Mouse (Mus musculus) stomach, embryonic 15.5 days (tissue): ENCODE measurements at regions not wholly inside any gene's neighbourhood (a gene's known extent, or its start where the extent isn't known, plus 50 kb on each side); places are given as distances from the start of the nearest gene placed in this dataset.

Source experiments
- ATAC-seq: fragments of 200-750 bp; cut with Nextera tagmentation; 2 replicates; pipeline ENCODE4 v1.8.0; 2017; ENCODE audit warnings: low read depth, moderate number of reproducible peaks, moderate TSS enrichment; ENCODE audit not compliant: insufficient read depth, low FRiP score
- H3K27ac ChIP-seq: fragments of 300-500 bp; sonication (generic); 2 replicates; pipeline ENCODE4 v1.5.1; 2015; ENCODE audit warnings: mild to moderate bottlenecking, inconsistent platforms
- H3K27me3 ChIP-seq: fragments of 300-500 bp; sonication (generic); replicated peaks from 2 replicates; pipeline ENCODE4 v1.6.1; 2015; ENCODE audit warnings: inconsistent platforms
- H3K36me3 ChIP-seq: fragments of 300-500 bp; sonication (generic); 2 replicates; pipeline ENCODE4 v1.6.1; 2015; ENCODE audit warnings: inconsistent platforms
- H3K4me1 ChIP-seq: fragments of 300-500 bp; sonication (generic); 2 replicates; pipeline ENCODE4 v1.6.1; 2015; ENCODE audit warnings: inconsistent platforms
- H3K4me2 ChIP-seq: fragments of 300-500 bp; sonication (generic); 2 replicates; pipeline ENCODE4 v1.6.1; 2015; ENCODE audit warnings: mild to moderate bottlenecking, inconsistent platforms
- H3K4me3 ChIP-seq: fragments of 300-500 bp; sonication (generic); replicated peaks from 2 replicates; pipeline ENCODE4 v1.5.1; 2015; ENCODE audit warnings: inconsistent platforms
- H3K9ac ChIP-seq: fragments of 300-500 bp; sonication (generic); 2 replicates; pipeline ENCODE4 v1.6.1; 2015; ENCODE audit warnings: inconsistent platforms
- H3K9me3 ChIP-seq: fragments of 300-500 bp; sonication (generic); 2 replicates; pipeline ENCODE4 v1.6.1; 2016; ENCODE audit warnings: inconsistent platforms
- WGBS: fragments of 180-500 bp; shearing (Covaris S2); methylation state at CpG from one replicate; pipeline ENCODE4 v1.1.7; 2015; 5-methylcytosine and 5-hydroxymethylcytosine counted together

DNA sequence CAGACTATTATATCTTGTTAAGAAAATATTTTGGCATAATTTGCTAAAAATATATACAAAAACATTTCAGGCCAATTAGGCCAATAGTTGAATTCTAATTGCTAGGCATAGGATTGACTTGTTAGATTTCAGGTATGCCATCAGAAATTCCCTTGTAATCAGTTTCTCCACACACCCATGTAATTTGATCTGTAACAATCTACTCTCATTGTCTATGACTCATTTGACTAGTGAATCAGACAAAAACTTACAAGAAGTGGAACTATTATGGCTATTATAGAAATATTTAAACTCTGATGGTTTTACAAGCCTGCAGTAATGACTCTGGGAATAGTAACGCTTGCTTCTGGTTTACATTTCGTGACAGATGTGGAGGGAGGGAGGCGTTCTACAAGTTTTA, 338.9 kb upstream of the Ptbp2 start:
- no peak overlapping the region for H3K9ac ChIP-seq
- no peaks in the 10 kb centered on the region for H3K4me1 ChIP-seq
- H3K9me3 ChIP-seq, result no peaks in the 10 kb centered on the region
- H3K4me3 ChIP-seq, result no peak overlapping the region
- no peaks in the 10 kb centered on the region for H3K27me3 ChIP-seq
- H3K36me3 ChIP-seq, result no peaks in the 10 kb centered on the region
- no peak overlapping the region for H3K4me2 ChIP-seq
- H3K27ac ChIP-seq, result no peak overlapping the region
- WGBS, result 60% methylated on average over 3 of the region's 3 CpGs
- ATAC-seq, result no peak

DNA sequence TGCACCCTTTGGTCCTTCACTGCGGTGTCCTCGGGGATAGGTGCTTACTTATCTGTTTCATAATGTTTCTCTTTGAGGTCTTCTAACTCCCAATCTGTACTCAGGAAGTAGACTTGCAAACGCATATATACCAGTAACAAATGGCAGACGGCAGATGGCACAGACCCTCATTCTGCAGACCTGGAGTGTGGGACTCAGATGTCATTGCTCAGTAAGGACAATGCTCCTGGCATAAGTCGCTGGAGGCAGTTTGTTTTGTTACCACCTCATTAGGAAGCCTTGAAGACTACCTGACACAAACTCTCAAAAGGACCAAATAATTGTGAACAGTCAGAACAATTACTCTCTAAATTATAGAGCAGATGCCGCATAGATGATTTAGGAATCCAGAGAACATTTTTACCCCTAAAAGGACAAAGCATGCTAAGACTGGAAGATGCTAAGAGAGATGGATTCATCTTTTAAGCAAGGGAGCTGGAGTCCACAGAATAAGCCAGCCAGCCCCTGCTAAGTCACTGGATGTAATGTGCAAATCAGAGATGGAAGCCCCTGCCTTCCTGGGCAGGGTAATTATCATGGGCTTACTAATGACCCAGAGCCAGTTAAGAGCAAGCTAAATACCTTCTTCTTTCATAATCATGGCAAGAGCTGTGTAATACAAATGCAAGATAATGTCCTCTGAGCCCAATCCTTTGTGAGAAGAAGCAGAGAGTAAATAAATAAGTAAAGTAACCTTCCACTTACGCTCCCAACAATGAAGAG, 299.1 kb upstream of the Ptbp2 start:
- H3K4me1 ChIP-seq, result no peaks in the 10 kb centered on the region
- no peak overlapping the region for H3K27ac ChIP-seq
- WGBS, result 77% methylated on average over 7 of the region's 7 CpGs
- H3K4me2 ChIP-seq, result no peak overlapping the region
- H3K4me3 ChIP-seq, result no peak overlapping the region
- no peaks in the 10 kb centered on the region for H3K9me3 ChIP-seq
- no peaks in the 10 kb centered on the region for H3K36me3 ChIP-seq
- no peak overlapping the region for H3K9ac ChIP-seq
- no peak for ATAC-seq
- no peaks in the 10 kb centered on the region for H3K27me3 ChIP-seq

DNA sequence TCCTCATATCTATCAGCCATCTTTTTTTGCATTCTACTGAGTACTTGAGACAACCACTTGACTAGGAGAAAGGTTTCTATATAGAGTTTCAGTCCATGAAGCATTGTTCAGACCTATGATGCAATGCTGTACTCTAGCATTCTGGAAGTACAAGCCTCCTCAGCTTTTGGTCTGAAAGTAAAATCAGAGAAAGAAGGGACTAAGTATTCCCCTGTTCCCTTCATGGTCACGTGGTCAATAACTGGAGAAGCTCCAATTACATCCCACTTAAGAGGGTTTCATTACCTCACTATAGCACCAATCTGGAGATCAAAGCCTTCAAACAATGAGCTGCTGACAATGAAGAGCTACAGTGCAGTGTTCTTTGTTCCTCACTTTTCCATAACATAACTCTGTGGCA, 289.3 kb upstream of the Ptbp2 start:
- 50% methylated on average over 1 of the region's 1 CpGs for WGBS
- H3K4me1 ChIP-seq, result no peaks in the 10 kb centered on the region
- H3K9ac ChIP-seq, result no peak overlapping the region
- ATAC-seq, result no peak
- no peak overlapping the region for H3K4me2 ChIP-seq
- H3K9me3 ChIP-seq, result no peaks in the 10 kb centered on the region
- H3K36me3 ChIP-seq, result no peaks in the 10 kb centered on the region
- H3K4me3 ChIP-seq, result no peak overlapping the region
- H3K27me3 ChIP-seq, result no peaks in the 10 kb centered on the region
- no peak overlapping the region for H3K27ac ChIP-seq

DNA sequence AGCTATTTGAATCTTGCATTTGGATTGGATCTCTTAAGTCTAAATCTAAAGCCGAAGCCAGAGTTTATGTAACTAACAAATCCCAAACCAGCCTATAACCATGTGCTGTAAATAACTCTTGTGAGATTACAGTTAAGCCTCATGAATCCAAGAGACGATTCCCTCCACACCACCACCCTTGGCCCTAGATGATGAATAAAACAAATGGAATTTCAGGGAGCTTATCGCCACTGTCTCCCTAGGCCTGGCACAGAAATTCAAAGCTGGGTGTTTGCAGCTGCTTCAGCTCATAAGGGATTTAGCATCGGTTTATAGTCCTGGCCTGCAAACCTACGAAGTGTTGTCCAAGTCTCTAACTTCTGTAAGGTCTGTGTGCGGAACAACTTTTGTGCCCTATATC, 281.4 kb upstream of the Ptbp2 start:
- Histone ChIP-seq H3K9me3 (no peaks in the 10 kb centered on the region), H3K4me1 (no peaks in the 10 kb centered on the region), H3K27me3 (no peaks in the 10 kb centered on the region), H3K4me3 (no peak overlapping the region), H3K36me3 (no peaks in the 10 kb centered on the region), H3K9ac (no peak overlapping the region), H3K4me2 (no peak overlapping the region), H3K27ac (no peak overlapping the region)
- no peak; the same call in 1 of the 2 replicates for ATAC-seq
- 69% methylated on average over 6 of the region's 6 CpGs for WGBS

DNA sequence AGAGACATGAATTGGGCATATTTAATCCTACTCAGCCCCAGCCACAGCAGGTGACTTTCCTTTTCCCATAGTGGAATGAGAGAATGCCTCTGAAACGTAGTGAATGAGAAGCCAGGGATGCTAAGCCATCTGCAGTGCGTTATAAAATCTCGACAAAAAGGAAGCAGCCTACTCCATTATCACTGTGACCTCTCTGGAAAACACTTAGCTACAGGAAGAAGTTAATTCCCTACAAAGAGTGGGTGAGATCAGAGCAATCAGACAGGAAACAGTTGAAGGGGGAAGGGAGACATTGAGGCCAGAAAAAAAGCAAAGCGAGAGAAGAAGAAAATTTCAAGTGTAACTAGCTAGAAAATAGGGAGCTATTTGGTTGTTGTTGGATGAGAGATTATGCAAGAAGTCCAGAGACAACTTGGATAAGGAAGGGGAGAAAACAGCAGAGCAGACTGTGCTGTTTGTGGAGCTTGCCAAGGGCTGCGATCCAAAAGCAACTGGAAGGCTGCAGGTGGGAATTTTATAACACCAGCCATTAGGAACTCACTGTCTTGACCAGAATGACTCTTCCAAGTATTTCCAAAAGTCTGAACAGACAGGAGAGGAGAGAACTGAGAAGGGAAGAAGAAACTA, 280.7 kb upstream of the Ptbp2 start:
- no peaks in the 10 kb centered on the region for H3K36me3 ChIP-seq
- WGBS, result 42% methylated on average over 5 of the region's 5 CpGs
- no peak for ATAC-seq
- no peak overlapping the region for H3K4me2 ChIP-seq
- H3K9me3 ChIP-seq, result no peaks in the 10 kb centered on the region
- H3K27ac ChIP-seq, result no peak overlapping the region
- no peak overlapping the region for H3K4me3 ChIP-seq
- no peak overlapping the region for H3K9ac ChIP-seq
- H3K4me1 ChIP-seq, result no peaks in the 10 kb centered on the region
- no peaks in the 10 kb centered on the region for H3K27me3 ChIP-seq

DNA sequence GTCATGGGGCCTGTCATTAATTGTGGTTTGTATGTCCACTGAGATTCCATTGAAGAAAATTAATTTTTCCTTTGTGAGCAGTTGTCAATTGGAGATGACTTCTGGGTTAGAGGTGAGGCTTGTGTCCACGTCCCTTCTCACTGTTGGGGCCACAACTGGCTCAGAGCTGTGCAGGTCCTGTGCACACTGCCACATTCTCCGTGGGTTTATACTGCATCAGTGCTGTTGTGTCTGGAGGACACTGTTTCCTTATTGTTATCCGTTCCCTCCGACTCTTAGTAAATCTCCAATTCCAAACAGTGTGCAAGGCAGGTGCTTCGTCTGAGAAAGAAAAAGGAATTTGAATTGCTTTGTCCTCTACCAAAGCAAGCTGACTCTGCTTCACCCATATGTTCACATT, 278.0 kb upstream of the Ptbp2 start:
- H3K4me1 ChIP-seq, result no peaks in the 10 kb centered on the region
- H3K9me3 ChIP-seq, result no peaks in the 10 kb centered on the region
- no peaks in the 10 kb centered on the region for H3K36me3 ChIP-seq
- no peak overlapping the region for H3K4me2 ChIP-seq
- H3K9ac ChIP-seq, result no peak overlapping the region
- no peaks in the 10 kb centered on the region for H3K27me3 ChIP-seq
- no peak overlapping the region for H3K4me3 ChIP-seq
- no peak for ATAC-seq
- 74% methylated on average over 5 of the region's 5 CpGs for WGBS
- H3K27ac ChIP-seq, result no peak overlapping the region

DNA sequence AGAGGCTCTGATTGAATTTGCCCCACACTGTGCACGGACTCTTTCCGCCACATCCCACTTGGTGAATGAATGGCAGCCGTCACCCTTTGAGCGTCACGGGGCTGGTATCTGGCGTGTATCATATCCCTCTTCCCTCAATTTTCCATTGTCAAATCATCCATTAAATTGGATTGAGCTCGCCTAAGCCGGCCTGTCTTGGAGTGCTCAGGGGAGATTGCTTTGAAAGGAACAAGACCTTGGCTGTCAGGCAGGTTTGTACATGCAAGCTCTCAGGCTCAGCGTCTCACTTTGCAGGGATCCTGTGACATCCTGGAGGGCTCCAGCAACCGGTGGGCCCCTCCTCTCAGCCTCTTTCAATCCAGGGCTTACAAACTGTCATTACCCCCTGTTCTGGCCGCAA, 275.7 kb upstream of the Ptbp2 start:
- WGBS, result 40% methylated on average over 11 of the region's 11 CpGs
- ATAC-seq, result no peak
- H3K4me1 ChIP-seq, result no peaks in the 10 kb centered on the region
- no peaks in the 10 kb centered on the region for H3K9me3 ChIP-seq
- H3K4me2 ChIP-seq, result no peak overlapping the region
- no peak overlapping the region for H3K27ac ChIP-seq
- no peak overlapping the region for H3K9ac ChIP-seq
- H3K4me3 ChIP-seq, result no peak overlapping the region
- H3K27me3 ChIP-seq, result no peaks in the 10 kb centered on the region
- no peaks in the 10 kb centered on the region for H3K36me3 ChIP-seq

DNA sequence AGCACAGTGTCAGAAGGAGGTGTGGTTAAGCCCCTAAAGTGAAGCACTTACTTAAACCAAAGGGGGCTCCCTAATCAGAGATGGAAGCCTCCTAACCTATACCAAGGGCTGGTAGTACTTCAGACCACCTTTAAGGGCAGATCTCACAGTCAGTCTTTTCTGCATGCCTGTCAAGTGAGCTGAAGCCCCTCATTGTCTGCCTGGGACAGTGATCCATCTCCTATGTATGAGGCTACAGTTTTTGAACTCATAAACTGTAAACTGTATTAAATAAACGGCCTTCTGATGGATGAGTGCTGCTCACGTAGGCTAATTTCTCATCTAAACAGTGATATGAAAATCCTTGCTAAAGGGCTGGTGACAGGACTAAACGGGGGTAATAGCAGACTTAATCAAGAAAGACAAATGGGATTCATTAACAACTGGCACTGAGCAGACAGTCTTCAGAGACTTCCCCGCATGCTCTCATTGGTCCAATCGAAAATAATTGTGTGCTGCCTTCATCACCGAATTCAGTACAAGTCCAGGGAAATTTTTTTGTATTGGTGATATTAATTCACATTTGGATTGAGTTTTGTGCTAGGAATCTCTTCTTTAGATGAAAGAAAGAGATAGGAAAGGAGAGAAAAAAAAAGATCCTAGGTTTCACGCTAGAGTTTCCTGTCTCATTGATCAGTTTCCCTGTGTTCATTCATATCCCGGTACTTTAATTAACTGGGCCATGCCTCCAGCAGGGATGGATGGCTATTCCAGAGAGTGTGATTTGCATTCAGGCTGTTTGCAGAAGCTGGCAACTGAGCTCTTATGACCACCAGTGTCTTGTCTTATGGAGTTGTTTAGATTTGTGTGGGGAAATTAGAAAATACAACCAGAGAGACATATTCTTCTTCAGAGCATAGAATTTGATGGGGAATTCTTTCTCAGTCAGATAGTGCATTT, 271.2 kb upstream of the Ptbp2 start:
- Histone ChIP-seq H3K9ac (no peak overlapping the region), H3K27me3 (no peaks in the 10 kb centered on the region), H3K4me3 (no peak overlapping the region), H3K27ac (no peak overlapping the region), H3K4me2 (no peak overlapping the region), H3K9me3 (no peaks in the 10 kb centered on the region), H3K4me1 (no peaks in the 10 kb centered on the region), H3K36me3 (no peaks in the 10 kb centered on the region)
- 63% methylated on average over 8 of the region's 8 CpGs for WGBS
- ATAC-seq, result no peak

DNA sequence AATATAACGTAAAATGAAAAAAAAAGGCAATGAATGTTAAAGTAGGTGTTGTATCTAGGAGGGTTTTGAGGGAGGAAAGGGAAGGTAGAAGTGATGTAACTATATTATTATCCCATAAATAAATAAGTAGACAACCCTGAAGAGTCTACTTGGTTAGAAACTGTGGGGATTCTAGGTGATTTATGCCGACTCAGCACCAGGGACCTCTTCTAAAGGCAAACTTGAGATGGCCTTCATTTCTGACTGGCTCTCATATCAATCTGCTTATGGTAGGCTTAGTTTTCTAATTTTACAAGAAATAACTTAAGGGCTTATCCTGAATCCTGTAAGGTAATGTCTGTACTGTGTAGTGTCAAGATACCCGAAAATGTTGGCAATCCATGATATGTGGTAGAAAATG, 263.0 kb upstream of the Ptbp2 start:
- 95% methylated on average over 3 of the region's 3 CpGs for WGBS
- H3K4me2 ChIP-seq, result no peak overlapping the region
- H3K4me3 ChIP-seq, result no peak overlapping the region
- H3K27ac ChIP-seq, result no peak overlapping the region
- no peaks in the 10 kb centered on the region for H3K27me3 ChIP-seq
- no peak overlapping the region for H3K9ac ChIP-seq
- H3K36me3 ChIP-seq, result no peaks in the 10 kb centered on the region
- no peaks in the 10 kb centered on the region for H3K4me1 ChIP-seq
- no peaks in the 10 kb centered on the region for H3K9me3 ChIP-seq
- no peak for ATAC-seq

DNA sequence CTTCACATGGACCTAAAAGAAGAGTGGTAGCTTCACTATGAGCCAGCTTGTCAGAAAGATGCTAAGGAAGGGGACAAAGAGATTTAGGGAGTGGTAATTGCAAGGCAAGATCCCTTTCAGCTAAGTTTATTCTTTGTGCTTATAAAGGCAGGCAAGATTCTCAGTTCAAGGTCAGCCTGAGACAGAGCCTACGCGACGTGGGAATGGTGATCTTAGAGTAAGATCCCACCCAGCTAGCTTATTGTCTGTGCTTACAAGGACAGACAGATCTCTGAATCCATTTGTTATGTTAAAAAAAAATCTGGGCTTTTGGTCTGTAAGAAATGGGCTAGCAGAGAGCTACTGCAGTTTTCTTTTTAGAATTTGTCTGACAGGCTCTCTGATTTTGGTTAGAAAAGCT, 253.3 kb upstream of the Ptbp2 start:
- H3K9me3 ChIP-seq, result no peaks in the 10 kb centered on the region
- H3K4me2 ChIP-seq, result no peak overlapping the region
- no peak overlapping the region for H3K27ac ChIP-seq
- 96% methylated on average over 3 of the region's 3 CpGs for WGBS
- H3K4me3 ChIP-seq, result no peak overlapping the region
- no peaks in the 10 kb centered on the region for H3K27me3 ChIP-seq
- no peak overlapping the region for H3K9ac ChIP-seq
- no peak for ATAC-seq
- no peaks in the 10 kb centered on the region for H3K4me1 ChIP-seq
- H3K36me3 ChIP-seq, result no peaks in the 10 kb centered on the region

DNA sequence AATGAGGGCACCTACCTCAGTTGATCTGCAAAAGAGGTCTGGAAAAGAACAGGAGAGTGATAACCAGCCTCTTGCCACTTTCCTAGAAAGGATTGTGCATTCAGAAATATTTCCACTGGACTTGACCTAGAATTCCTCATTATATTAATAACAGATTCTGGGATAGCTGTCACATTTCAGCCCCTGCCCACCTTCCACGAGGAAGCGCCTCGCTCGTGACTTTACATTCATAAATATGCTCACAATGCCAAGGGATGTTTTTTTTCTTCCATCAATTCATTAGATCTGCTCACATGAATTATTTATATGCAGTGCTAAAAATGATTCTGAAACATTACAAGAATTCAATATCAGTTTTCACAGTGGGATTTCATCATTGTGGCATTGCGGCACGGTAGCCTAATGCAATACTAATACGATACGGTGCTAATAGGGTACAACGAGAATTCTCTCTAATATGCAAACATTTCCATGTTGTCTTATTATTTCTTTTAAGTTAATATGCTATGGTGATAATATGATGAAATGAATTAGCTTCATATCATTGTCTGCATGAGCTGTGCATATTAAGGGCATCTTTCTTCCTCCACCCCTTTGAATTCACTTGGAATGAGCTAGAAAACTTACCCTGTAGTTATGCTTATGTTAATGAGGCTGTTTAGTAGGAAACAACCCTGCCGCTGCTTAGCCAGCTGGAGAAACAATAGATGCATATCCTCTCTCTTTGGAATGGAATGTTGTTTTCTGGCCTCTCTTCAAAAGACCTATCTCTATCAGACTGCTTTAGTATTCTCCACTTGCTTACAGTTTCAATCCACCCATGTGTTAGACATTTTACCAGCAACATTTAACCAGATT, 235.8 kb upstream of the Ptbp2 start:
- Histone ChIP-seq H3K9me3 (no peaks in the 10 kb centered on the region), H3K4me2 (no peak overlapping the region), H3K36me3 (no peaks in the 10 kb centered on the region), H3K27me3 (no peaks in the 10 kb centered on the region), H3K9ac (no peak overlapping the region), H3K4me3 (no peak overlapping the region), H3K4me1 (no peaks in the 10 kb centered on the region), H3K27ac (no peak overlapping the region)
- no peak for ATAC-seq
- WGBS, result 86% methylated on average over 10 of the region's 10 CpGs
